ENCODE assay signal across 8 mouse cellular contexts in genomic region chr7:67973180-67974014, GRCm38 (mm10). TPM values are rescaled to one million over a fixed set of nuclear protein-coding genes. Genes with fewer than 3 reads are reported as not detected.
DNase-seq lines count a peak whose midpoint lies in the region; ATAC-seq lines count a peak whose summit lies in the region.

No protein-coding gene starts in this region.

- no peak overlapping the region for H3K4me3 ChIP-seq in forebrain, embryonic 11.5 days (ENCODE audit: low read depth, low read length)
- H3K4me3 ChIP-seq in hindbrain, embryonic 15.5 days: no peak overlapping the region
- H3K4me3 ChIP-seq in liver, embryonic 13.5 days (replicated peaks): peak overlapping the region; percentile 25
- no peak overlapping the region for H3K4me3 ChIP-seq in neural tube, embryonic 15.5 days (replicated peaks)

- peak overlapping the region; percentile 11; the same call in 1 of the 2 replicates for H3K4me2 ChIP-seq in forebrain, embryonic 11.5 days (ENCODE audit: low read depth, low read length, severe bottlenecking)
- H3K4me2 ChIP-seq in hindbrain, embryonic 15.5 days: peak overlapping the region; percentile 5; the same call in 1 of the 2 replicates
- H3K4me2 ChIP-seq in liver, embryonic 13.5 days: peak overlapping the region; percentile 63
- H3K4me2 ChIP-seq in neural tube, embryonic 15.5 days: peak overlapping the region; percentile 26; the same call in 1 of the 2 replicates

- no peaks in the 10 kb centered on the region for H3K9me3 ChIP-seq in forebrain, embryonic 11.5 days (ENCODE audit: control insufficient read depth, low read length)
- no peaks in the 10 kb centered on the region for H3K9me3 ChIP-seq in hindbrain, embryonic 15.5 days
- no peaks in the 10 kb centered on the region for H3K9me3 ChIP-seq in liver, embryonic 13.5 days (replicated peaks)
- H3K9me3 ChIP-seq in neural tube, embryonic 15.5 days (replicated peaks): no peaks in the 10 kb centered on the region

- peak overlapping the region; percentile 59 for H3K27ac ChIP-seq in forebrain, embryonic 11.5 days (ENCODE audit: low read depth, low read length)
- peak overlapping the region; percentile 33 for H3K27ac ChIP-seq in hindbrain, embryonic 15.5 days (replicated peaks)
- H3K27ac ChIP-seq in liver, embryonic 13.5 days: peak overlapping the region; percentile 90
- peak overlapping the region; percentile 19 for H3K27ac ChIP-seq in neural tube, embryonic 15.5 days (replicated peaks)

- no peaks in the 10 kb centered on the region for H3K27me3 ChIP-seq in forebrain, embryonic 11.5 days (ENCODE audit: control insufficient read depth, insufficient read depth, low read length)
- H3K27me3 ChIP-seq in hindbrain, embryonic 15.5 days: no peaks in the 10 kb centered on the region
- no peaks in the 10 kb centered on the region for H3K27me3 ChIP-seq in liver, embryonic 13.5 days
- no peaks in the 10 kb centered on the region for H3K27me3 ChIP-seq in neural tube, embryonic 15.5 days (replicated peaks)

- H3K36me3 ChIP-seq in forebrain, embryonic 11.5 days (ENCODE audit: control insufficient read depth, insufficient read depth, low read length): no peaks in the 10 kb centered on the region
- H3K36me3 ChIP-seq in hindbrain, embryonic 15.5 days: no peaks in the 10 kb centered on the region
- H3K36me3 ChIP-seq in liver, embryonic 13.5 days: no peaks in the 10 kb centered on the region
- no peaks in the 10 kb centered on the region for H3K36me3 ChIP-seq in neural tube, embryonic 15.5 days

- ATAC-seq in forebrain, embryonic 11.5 days (replicated peaks; ENCODE audit: low FRiP score): no peak
- ATAC-seq in hindbrain, embryonic 15.5 days (ENCODE audit: low FRiP score, low read depth): no peak
- ATAC-seq in liver, embryonic 13.5 days (ENCODE audit: low read depth): peak; percentile 93
- no peak for ATAC-seq in neural tube, embryonic 15.5 days (ENCODE audit: low FRiP score)

- peak; percentile 10 for DNase-seq in gastrocnemius, postnatal 25 days
- no peak for DNase-seq in gastrocnemius, postnatal 36 days
- no peak for DNase-seq in forebrain, embryonic 11.5 days (ENCODE audit: low spot score)
- peak; percentile 70 for DNase-seq in liver, embryonic 13.5 days
- DNase-seq in frontal cortex, postnatal 25 days (ENCODE audit: low spot score in 2 of 2): no peak
- no peak for DNase-seq in cerebellum, adult 11-12 months

- intact Hi-C loops in gastrocnemius, postnatal 36 days (cut with DNase I): no loop called here

- H3K9ac ChIP-seq in forebrain, embryonic 11.5 days (ENCODE audit: low read length): no peak overlapping the region; the same call in 1 of the 2 replicates
- no peak overlapping the region for H3K9ac ChIP-seq in hindbrain, embryonic 15.5 days
- H3K9ac ChIP-seq in liver, embryonic 13.5 days: peak overlapping the region; percentile 56
- H3K9ac ChIP-seq in neural tube, embryonic 15.5 days (replicated peaks): no peak overlapping the region

- peaks cover 24% of the 10 kb centered on the region for H3K4me1 ChIP-seq in forebrain, embryonic 11.5 days (replicated peaks; ENCODE audit: control insufficient read depth, insufficient read depth, low read length)
- peaks cover 50% of the 10 kb centered on the region for H3K4me1 ChIP-seq in hindbrain, embryonic 15.5 days (replicated peaks)
- peaks cover 80% of the 10 kb centered on the region for H3K4me1 ChIP-seq in liver, embryonic 13.5 days (replicated peaks)
- H3K4me1 ChIP-seq in neural tube, embryonic 15.5 days: peaks cover 49% of the 10 kb centered on the region

- WGBS in forebrain, embryonic 11.5 days: 13% methylated on average over 15 of the region's 15 CpGs
- 21% methylated on average over 15 of the region's 15 CpGs for WGBS in hindbrain, embryonic 15.5 days
- WGBS in liver, embryonic 13.5 days (ENCODE audit: insufficient replicate concordance): 6% methylated on average over 15 of the region's 15 CpGs
- 23% methylated on average over 15 of the region's 15 CpGs for WGBS in neural tube, embryonic 15.5 days

RNA-seq across cellular contexts. Expression of gene Igf1r, which starts 20.8 kb away (rescaled TPM):
- 1 to 10 TPM; 9.5 to 9.6 TPM for total RNA-seq in gastrocnemius, postnatal 25 days (2021)
- 10 to 100 TPM in 1 of 2 experiments, 1 to 10 TPM in 1; 6.9 to 10.5 TPM for total RNA-seq in gastrocnemius, postnatal 36 days (2021)
- polyA plus RNA-seq in forebrain, embryonic 11.5 days (2014; fragmentation: Nextera tagmentation; extraction: Ambion mirVana): 17.7 and 18.3 TPM in 2 replicates
- polyA plus RNA-seq in hindbrain, embryonic 15.5 days (2015; fragmentation: Nextera tagmentation; extraction: Ambion mirVana): 19.2 and 22.8 TPM in 2 replicates
- polyA plus RNA-seq in liver, embryonic 13.5 days (2015; fragmentation: Nextera tagmentation; extraction: Ambion mirVana): 4.1 and 4.3 TPM in 2 replicates
- 19.0 and 20.8 TPM in 2 replicates for polyA plus RNA-seq in neural tube, embryonic 15.5 days (2015; fragmentation: Nextera tagmentation; extraction: Ambion mirVana)

Comparison
In these comparisons a context has a peak if more than half of its experiments do, and no peak if none do; other contexts are left out.
1. DNase-seq: peak in gastrocnemius, postnatal 25 days (single experiment) and liver, embryonic 13.5 days (single experiment); none in gastrocnemius, postnatal 36 days (0 of 2), forebrain, embryonic 11.5 days (single experiment), frontal cortex, postnatal 25 days (0 of 2) and cerebellum, adult 11-12 months (single experiment).
2. H3K27ac ChIP-seq: peak in every context shown above with its lines; median percentile 90 in liver, embryonic 13.5 days; 59 in forebrain, embryonic 11.5 days; 33 in hindbrain, embryonic 15.5 days; 19 in neural tube, embryonic 15.5 days.
3. H3K4me2 ChIP-seq: peak in every context shown above with its lines; median percentile 63 in liver, embryonic 13.5 days; 26 in neural tube, embryonic 15.5 days; 11 in forebrain, embryonic 11.5 days; 5 in hindbrain, embryonic 15.5 days.